Mouse (Mus musculus): Measurements from ENCODE around the gene Uggt2. TPM values are rescaled to one million over a fixed set of nuclear protein-coding genes. Genes with fewer than 3 reads are reported as not detected.

Gene Uggt2
- polyA plus RNA-seq (2016; fragmentation: Nextera tagmentation; extraction: Ambion mirVana): 11.2 and 11.6 TPM in 2 replicates

DNA sequence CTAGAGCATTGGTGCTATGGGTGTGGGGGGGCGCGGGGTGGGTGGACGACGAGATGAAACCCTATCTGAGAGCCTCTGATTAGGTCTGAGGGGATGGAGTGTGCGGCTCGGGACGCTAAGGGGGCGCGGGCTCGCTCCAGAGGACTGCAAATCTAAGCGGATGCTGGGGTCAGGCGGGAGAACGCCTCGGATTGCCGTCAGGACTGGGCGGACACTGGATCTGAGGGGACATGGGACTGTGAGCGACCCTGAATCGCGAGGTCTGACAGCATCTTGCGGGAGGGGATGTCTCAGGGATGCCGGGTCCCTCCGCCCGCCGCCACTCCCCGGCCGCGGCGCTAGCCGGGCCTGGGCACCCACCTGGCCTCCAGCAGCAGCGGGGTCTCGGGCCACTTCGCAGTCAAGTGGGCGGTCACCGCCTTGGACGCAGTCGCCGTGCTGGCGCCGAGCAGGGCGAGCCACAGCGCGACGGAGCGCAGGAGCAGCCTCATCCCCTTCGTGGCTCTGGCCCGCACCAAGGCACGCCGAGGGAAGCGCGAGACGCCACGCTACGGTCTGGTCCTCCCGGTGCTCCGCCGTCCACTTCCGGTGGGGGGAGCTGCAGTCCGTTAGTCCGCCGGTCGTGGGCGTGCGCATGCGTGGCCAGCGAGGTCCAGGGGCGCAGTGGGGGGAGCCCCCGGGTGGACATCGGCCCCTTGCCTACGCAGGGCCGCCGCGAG, at the start of gene Uggt2:
TSS of gene Uggt2 (minus strand) at position 580 of the 719 bp plus-strand sequence.
- under 1% methylated on average over 72 of the region's 72 CpGs for WGBS
- Histone ChIP-seq H3K9me3 (no peaks in the 10 kb centered on the region), H3K4me3 (peak within 1 kb of the TSS; percentile 95), H3K27ac (peak within 1 kb of the TSS; percentile 93), H3K4me1 (peaks cover 10% of the 10 kb centered on the region; the same call in 1 of the 2 replicates), H3K27me3 (ENCODE audit: insufficient read depth, poor library complexity, severe bottlenecking) (no peaks in the 10 kb centered on the region), H3K36me3 (peaks cover 5% of the 10 kb centered on the region; the same call in 1 of the 2 replicates)
- DNase-seq (ENCODE audit: low spot score): peak; percentile 91

GRCm38 (mm10) chr14:119139381-119139950, 40.2 kb upstream of the Uggt2 start:
- Histone ChIP-seq H3K27ac (no peak overlapping the region), H3K4me3 (peak overlapping the region; percentile 79), H3K9me3 (no peaks in the 10 kb centered on the region), H3K4me1 (peaks cover 16% of the 10 kb centered on the region), H3K27me3 (ENCODE audit: insufficient read depth, poor library complexity, severe bottlenecking) (peaks cover 60% of the 10 kb centered on the region), H3K36me3 (no peaks in the 10 kb centered on the region)
- WGBS: 40% methylated on average over 9 of the region's 9 CpGs
- no peak for DNase-seq (ENCODE audit: low spot score)

DNA sequence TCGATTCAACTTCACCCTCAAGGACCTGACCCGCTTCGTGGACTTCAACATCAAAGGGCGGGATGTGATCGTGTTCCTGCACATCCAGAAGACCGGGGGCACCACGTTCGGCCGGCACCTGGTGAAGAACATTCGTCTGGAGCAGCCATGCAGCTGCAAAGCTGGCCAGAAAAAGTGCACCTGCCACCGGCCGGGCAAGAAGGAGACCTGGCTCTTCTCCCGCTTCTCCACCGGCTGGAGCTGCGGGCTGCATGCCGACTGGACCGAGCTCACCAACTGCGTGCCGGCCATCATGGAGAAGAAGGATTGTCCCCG, 39.5 kb upstream of the Uggt2 start:
- Histone ChIP-seq H3K4me3 (peak overlapping the region; percentile 79), H3K4me1 (peaks cover 16% of the 10 kb centered on the region), H3K36me3 (no peaks in the 10 kb centered on the region), H3K27ac (no peak overlapping the region), H3K9me3 (no peaks in the 10 kb centered on the region), H3K27me3 (ENCODE audit: insufficient read depth, poor library complexity, severe bottlenecking) (peaks cover 64% of the 10 kb centered on the region)
- no peak for DNase-seq (ENCODE audit: low spot score)
- 3% methylated on average over 20 of the region's 20 CpGs for WGBS

DNA sequence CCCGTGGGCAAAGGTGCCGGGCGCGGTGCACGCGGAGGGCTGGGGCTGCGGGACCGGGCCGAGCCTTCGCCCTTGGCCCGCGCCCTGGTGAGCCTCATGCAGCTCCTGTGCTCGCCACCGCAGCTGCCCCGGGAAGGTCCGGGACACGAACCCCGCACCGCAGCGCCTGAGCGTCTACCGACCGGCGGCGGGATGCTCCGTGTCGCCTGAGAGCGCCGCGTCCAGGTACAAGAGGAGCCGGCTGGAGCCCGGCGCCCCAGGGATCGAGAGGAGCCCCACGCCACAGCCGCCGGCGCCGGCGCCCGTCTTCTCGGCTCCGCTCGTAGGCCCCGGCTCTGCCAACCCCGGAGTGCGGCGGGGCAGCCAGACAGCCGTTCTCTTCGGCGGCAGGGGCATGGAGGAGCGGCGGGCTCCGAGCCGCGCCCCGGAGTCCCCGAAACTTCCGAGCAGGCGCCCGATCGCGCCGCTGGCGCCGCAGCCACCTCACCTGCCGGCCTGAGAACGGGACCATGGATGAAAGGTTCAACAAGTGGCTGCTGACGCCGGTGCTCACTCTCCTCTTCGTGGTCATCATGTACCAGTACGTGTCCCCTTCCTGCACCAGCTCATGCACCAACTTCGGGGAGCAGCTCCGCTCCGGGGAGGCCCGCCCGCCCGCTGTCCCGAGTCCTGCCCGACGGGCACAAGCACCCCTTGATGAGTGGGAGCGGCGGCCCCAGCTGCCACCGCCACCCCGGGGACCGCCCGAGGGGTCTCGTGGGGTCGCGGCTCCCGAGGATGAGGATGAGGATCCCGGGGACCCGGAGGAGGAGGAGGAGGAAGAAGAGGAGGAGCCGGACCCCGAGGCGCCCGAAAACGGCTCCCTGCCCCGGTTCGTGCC, 38.9 kb upstream of the Uggt2 start, which contains the start of gene Hs6st3:
TSS of gene Hs6st3 (plus strand) at position 436 of the 880 bp plus-strand sequence.
- WGBS: under 1% methylated on average over 93 of the region's 100 CpGs
- no peak for DNase-seq (ENCODE audit: low spot score)

DNA sequence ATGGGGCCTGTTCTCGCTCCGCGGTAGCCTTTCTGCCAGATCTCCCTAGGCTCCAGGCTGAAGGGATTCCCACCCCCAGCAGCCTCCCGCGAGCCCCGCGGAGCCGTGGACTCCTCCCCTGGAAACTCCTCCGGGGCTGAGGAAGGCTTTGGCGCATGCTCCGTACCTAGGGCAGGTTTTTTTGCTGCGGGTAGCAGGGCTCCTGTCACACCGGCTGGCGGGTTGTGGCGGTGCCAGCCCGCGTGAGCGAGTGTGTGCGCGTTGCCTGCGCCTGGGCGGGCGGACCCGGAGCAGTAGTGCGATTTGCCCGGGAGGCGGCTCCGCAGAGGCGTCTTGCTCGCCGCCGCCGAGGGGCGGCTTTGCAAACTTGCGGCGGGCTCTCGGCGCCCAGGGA, 38.3 kb upstream of the Uggt2 start:
- peak; percentile 87 for DNase-seq (ENCODE audit: low spot score)
- Histone ChIP-seq H3K27ac (peak overlapping the region; percentile 74), H3K9me3 (no peaks in the 10 kb centered on the region), H3K36me3 (no peaks in the 10 kb centered on the region), H3K27me3 (ENCODE audit: insufficient read depth, poor library complexity, severe bottlenecking) (peaks cover 64% of the 10 kb centered on the region), H3K4me3 (peak overlapping the region; percentile 79), H3K4me1 (peaks cover 16% of the 10 kb centered on the region)
- WGBS: under 1% methylated on average over 38 of the region's 38 CpGs

More for the DNA sequence above, 38.9 kb upstream of the Uggt2 start, which contains the start of gene Hs6st3:
- H3K27me3 ChIP-seq (ENCODE audit: insufficient read depth, poor library complexity, severe bottlenecking): peaks cover 64% of the 10 kb centered on the region
- H3K9me3 ChIP-seq: no peaks in the 10 kb centered on the region
- H3K4me3 ChIP-seq: peak within 1 kb of the TSS; percentile 79
- H3K36me3 ChIP-seq: no peaks in the 10 kb centered on the region
- peaks cover 16% of the 10 kb centered on the region for H3K4me1 ChIP-seq
- H3K27ac ChIP-seq: peak within 1 kb of the TSS; percentile 74

GRCm38 (mm10) chr14:119127330-119127729, 28.1 kb upstream of the Uggt2 start:
- WGBS: 92% methylated on average over 2 of the region's 2 CpGs
- H3K27me3 ChIP-seq (ENCODE audit: insufficient read depth, poor library complexity, severe bottlenecking): peaks cover 5% of the 10 kb centered on the region; the same call in 1 of the 2 replicates

DNA sequence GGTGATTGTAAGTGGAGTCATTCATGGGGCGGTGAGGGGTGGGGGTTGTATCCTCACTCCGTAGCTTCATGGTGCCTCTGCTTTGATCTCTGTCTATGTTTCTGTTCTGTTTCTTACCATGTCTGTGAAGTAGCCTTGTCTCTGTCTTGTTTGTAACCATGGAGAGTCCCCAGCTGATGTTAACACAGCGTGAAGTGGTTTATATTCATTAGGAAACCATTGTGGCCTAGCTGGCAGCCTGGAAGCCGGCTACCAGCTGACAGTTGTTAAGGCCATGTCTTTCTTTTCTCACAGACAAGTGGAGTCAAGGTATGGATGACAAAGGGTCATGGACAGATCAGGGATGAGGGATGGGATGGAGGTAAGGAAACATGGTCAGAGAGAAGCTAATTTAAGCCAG, 26.6 kb upstream of the Uggt2 start:
- Histone ChIP-seq H3K27me3 (ENCODE audit: insufficient read depth, poor library complexity, severe bottlenecking) (no peaks in the 10 kb centered on the region), H3K9me3 (no peaks in the 10 kb centered on the region), H3K27ac (no peak overlapping the region), H3K36me3 (no peaks in the 10 kb centered on the region), H3K4me3 (no peak overlapping the region), H3K4me1 (peaks cover 6% of the 10 kb centered on the region; the same call in 1 of the 2 replicates)
- DNase-seq (ENCODE audit: low spot score): no peak
- 59% methylated on average over 4 of the region's 4 CpGs for WGBS

More at GRCm38 (mm10) chr14:119127330-119127729, 28.1 kb upstream of the Uggt2 start:
- Histone ChIP-seq H3K4me1 (peaks cover 6% of the 10 kb centered on the region; the same call in 1 of the 2 replicates), H3K27ac (no peak overlapping the region), H3K36me3 (no peaks in the 10 kb centered on the region), H3K4me3 (no peak overlapping the region), H3K9me3 (no peaks in the 10 kb centered on the region)
- DNase-seq (ENCODE audit: low spot score): no peak

GRCm38 (mm10) chr14:119124061-119124460, 24.8 kb upstream of the Uggt2 start:
- 29% methylated on average over 3 of the region's 3 CpGs for WGBS
- no peaks in the 10 kb centered on the region for H3K27me3 ChIP-seq (ENCODE audit: insufficient read depth, poor library complexity, severe bottlenecking)
- no peak for DNase-seq (ENCODE audit: low spot score)
- no peak overlapping the region for H3K27ac ChIP-seq
- peak overlapping the region; percentile 56 for H3K4me3 ChIP-seq
- no peaks in the 10 kb centered on the region for H3K36me3 ChIP-seq
- H3K9me3 ChIP-seq: no peaks in the 10 kb centered on the region
- H3K4me1 ChIP-seq: peaks cover 6% of the 10 kb centered on the region; the same call in 1 of the 2 replicates

DNA sequence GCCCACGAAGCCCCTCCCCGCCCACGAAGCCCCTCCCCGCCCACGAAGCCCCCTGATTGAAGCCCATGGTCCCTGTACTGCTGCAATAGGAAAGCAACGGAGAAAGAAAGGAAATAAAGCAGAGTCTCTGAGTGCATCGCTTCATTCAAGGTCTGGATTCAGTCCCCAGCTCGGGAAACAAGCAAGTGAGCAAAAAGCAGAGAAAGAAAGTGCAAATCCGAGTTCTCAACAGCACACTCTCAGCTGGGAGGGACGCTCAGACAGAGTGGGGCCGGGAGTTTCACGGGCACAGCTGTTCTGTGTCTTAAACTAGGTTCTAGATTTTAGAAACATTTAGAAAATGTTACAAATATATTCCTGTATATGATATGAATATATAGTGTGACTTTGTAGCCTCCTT, 24.4 kb upstream of the Uggt2 start:
- 8% methylated on average over 12 of the region's 12 CpGs for WGBS
- Histone ChIP-seq H3K27me3 (ENCODE audit: insufficient read depth, poor library complexity, severe bottlenecking) (no peaks in the 10 kb centered on the region), H3K9me3 (no peaks in the 10 kb centered on the region), H3K4me3 (peak overlapping the region; percentile 56), H3K27ac (peak overlapping the region; percentile 52; the same call in 1 of the 2 replicates), H3K36me3 (no peaks in the 10 kb centered on the region), H3K4me1 (peaks cover 6% of the 10 kb centered on the region; the same call in 1 of the 2 replicates)
- no peak for DNase-seq (ENCODE audit: low spot score)

DNA sequence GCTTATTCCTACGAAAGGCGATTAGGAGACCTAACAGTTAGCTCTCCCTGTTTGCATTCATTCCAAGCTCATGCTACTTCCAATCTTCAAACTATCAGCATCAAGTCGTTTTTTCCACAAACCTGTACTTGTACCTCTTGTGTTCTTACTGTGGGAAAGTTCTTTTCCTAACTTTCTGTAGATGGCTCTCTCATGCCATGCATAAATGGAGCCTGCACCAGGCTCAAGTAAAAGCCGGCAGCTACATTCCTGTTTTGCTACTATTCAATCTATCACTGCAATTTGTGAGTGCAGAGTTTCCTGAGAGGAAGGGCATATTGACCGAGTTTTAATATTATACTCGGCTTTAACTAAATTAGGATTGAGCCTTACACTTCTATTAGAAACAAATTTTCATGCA, 13.3 kb upstream of the Uggt2 start:
- Histone ChIP-seq H3K9me3 (no peaks in the 10 kb centered on the region), H3K27me3 (ENCODE audit: insufficient read depth, poor library complexity, severe bottlenecking) (no peaks in the 10 kb centered on the region), H3K4me1 (no peaks in the 10 kb centered on the region), H3K36me3 (no peaks in the 10 kb centered on the region), H3K27ac (no peak overlapping the region), H3K4me3 (no peak overlapping the region)
- no peak for DNase-seq (ENCODE audit: low spot score)
- WGBS: 77% methylated on average over 6 of the region's 6 CpGs

GRCm38 (mm10) chr14:119109776-119110218, 10.6 kb upstream of the Uggt2 start:
- H3K27ac ChIP-seq: no peak overlapping the region
- H3K9me3 ChIP-seq: no peaks in the 10 kb centered on the region
- H3K4me1 ChIP-seq: no peaks in the 10 kb centered on the region
- no peaks in the 10 kb centered on the region for H3K27me3 ChIP-seq (ENCODE audit: insufficient read depth, poor library complexity, severe bottlenecking)
- DNase-seq (ENCODE audit: low spot score): no peak
- WGBS: 74% methylated on average over 3 of the region's 3 CpGs
- H3K36me3 ChIP-seq: no peaks in the 10 kb centered on the region
- no peak overlapping the region for H3K4me3 ChIP-seq

DNA sequence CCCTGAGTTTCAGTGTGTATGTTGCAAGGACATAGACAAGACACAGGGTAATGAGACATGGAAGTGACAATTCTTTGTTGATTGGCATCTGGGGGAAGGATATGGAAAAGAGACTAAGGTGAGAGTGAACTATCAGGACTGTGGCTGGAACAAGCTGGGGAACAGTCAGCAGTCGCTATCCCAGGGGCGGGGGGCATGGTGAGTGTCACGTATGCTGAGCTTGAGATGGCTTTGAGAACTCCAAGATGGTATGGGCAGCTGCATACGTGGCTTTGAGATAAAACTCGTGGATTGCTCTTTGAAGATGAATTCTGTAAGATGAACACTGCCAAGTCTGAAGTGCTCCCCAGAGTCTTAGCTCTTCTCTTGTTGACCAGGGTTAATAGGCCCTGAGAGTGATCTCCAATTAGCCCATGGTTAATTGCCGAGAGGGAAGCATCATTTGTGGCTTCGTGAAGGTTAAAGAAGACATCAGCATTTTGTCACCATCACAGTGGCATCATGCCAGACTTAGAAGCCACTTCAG, 9.6 kb upstream of the Uggt2 start:
- Histone ChIP-seq H3K36me3 (no peaks in the 10 kb centered on the region), H3K27me3 (ENCODE audit: insufficient read depth, poor library complexity, severe bottlenecking) (no peaks in the 10 kb centered on the region), H3K4me1 (no peaks in the 10 kb centered on the region), H3K4me3 (no peak overlapping the region), H3K9me3 (no peaks in the 10 kb centered on the region), H3K27ac (no peak overlapping the region)
- no peak for DNase-seq (ENCODE audit: low spot score)
- WGBS: 69% methylated on average over 7 of the region's 7 CpGs
